Mouse (Mus musculus): ENCODE data around the gene Tmem121b. TPM values are rescaled to one million over a fixed set of nuclear protein-coding genes. Genes with fewer than 3 reads are reported as not detected.

Tmem121b gene
- total RNA-seq, 2 experiments from 2014 or later: 0.12 to 0.15 TPM

- DNase-seq: no peak
These were observed 1.6 kb downstream of the Tmem121b start for GRCm38 (mm10) chr6:120491862-120492498.

- no peak for DNase-seq
These were observed 2.5 kb downstream of the Tmem121b start for GRCm38 (mm10) chr6:120491064-120491463.

- no peak for DNase-seq
These were observed 4.1 kb downstream of the Tmem121b start for GRCm38 (mm10) chr6:120489461-120489860.

- no peak for DNase-seq
These were observed 5.0 kb downstream of the Tmem121b start for GRCm38 (mm10) chr6:120488647-120489046.

- no peak for DNase-seq
These were observed 7.5 kb downstream of the Tmem121b start for GRCm38 (mm10) chr6:120486051-120486510.

GRCm38 (mm10) chr6:120485038-120485437 lies 8.6 kb downstream of the Tmem121b start:
- no peak for DNase-seq

GRCm38 (mm10) chr6:120483211-120483626 lies 10.4 kb downstream of the Tmem121b start:
- DNase-seq: peak; percentile 67

- no peak for DNase-seq
These were observed 10.9 kb downstream of the Tmem121b start for GRCm38 (mm10) chr6:120482756-120483155.

GRCm38 (mm10) chr6:120482021-120482420 lies 11.6 kb downstream of the Tmem121b start:
- DNase-seq: no peak

- peak; percentile 34 for DNase-seq
These were observed 12.1 kb downstream of the Tmem121b start for GRCm38 (mm10) chr6:120481538-120481937.

- no peak for DNase-seq
These were observed 13.2 kb downstream of the Tmem121b start for GRCm38 (mm10) chr6:120480361-120480760.

GRCm38 (mm10) chr6:120479302-120479701 lies 14.3 kb downstream of the Tmem121b start:
- no peak for DNase-seq

- DNase-seq: no peak
These were observed 18.3 kb downstream of the Tmem121b start for GRCm38 (mm10) chr6:120475288-120475687.

GRCm38 (mm10) chr6:120473427-120473826 lies 20.2 kb downstream of the Tmem121b start:
- DNase-seq: no peak

GRCm38 (mm10) chr6:120472455-120473140 lies 21.0 kb downstream of the Tmem121b start:
- DNase-seq: no peak

GRCm38 (mm10) chr6:120471991-120472441 lies 21.6 kb downstream of the Tmem121b start:
- DNase-seq: no peak

GRCm38 (mm10) chr6:120470666-120471065 lies 22.9 kb downstream of the Tmem121b start:
- DNase-seq: no peak

GRCm38 (mm10) chr6:120469770-120470169 lies 23.8 kb downstream of the Tmem121b start:
- no peak for DNase-seq

GRCm38 (mm10) chr6:120469268-120469667 lies 24.3 kb downstream of the Tmem121b start:
- DNase-seq: no peak

- no peak for DNase-seq
These were observed 25.3 kb downstream of the Tmem121b start for GRCm38 (mm10) chr6:120468259-120468658.

GRCm38 (mm10) chr6:120466609-120467329 lies 26.8 kb downstream of the Tmem121b start:
- no peak for DNase-seq

- DNase-seq: no peak
These were observed 28.2 kb downstream of the Tmem121b start for GRCm38 (mm10) chr6:120465393-120465792.

- no peak for DNase-seq
These were observed 29.1 kb downstream of the Tmem121b start for GRCm38 (mm10) chr6:120464406-120464939.
